Mouse (Mus musculus): ENCODE measurements around the gene Tbc1d8. TPM values are rescaled to one million over a fixed set of nuclear protein-coding genes. Genes with fewer than 3 reads are reported as not detected.

Tbc1d8 gene
- polyA plus RNA-seq, 1 experiment from 2014 or later, result 4.2 TPM

DNA sequence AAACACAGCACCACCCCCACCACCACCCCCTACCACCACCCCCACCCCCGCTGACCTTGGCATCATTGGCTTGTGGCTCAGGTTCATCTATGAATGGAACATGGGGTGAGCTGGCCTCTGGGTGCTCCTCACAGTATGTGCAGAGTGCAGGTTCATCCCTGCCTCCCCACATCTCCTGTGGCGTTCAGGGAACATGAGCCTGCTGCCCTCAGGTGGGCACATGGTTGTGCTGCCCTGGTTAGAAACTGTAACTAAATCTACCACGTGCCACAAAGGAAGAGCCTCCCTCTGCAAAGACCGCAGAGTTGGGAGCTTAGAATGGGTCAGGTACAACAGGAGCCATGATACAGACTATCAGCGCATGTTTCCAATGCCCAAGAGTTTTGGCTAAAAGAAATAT lies 135.3 kb downstream of the Tbc1d8 start:
- no peak for ATAC-seq
- H3K4me1 ChIP-seq (replicated peaks; ENCODE audit: control insufficient read depth, insufficient read depth, low read length), result no peaks in the 10 kb centered on the region
- no peaks in the 10 kb centered on the region for H3K27me3 ChIP-seq (replicated peaks; ENCODE audit: control insufficient read depth, insufficient read depth, low read length)
- TF ChIP-seq CTCF (IDR thresholded peaks at IDR 0.05; ENCODE audit: low read depth), result 0 out of 2 replicates have a peak, but pooled peaks have one; percentile 8
- WGBS, result 78% methylated on average over 5 of the region's 5 CpGs
- H3K9me3 ChIP-seq (ENCODE audit: control insufficient read depth), result no peaks in the 10 kb centered on the region
- no peak overlapping the region for H3K27ac ChIP-seq (ENCODE audit: low read depth, low read length)
- H3K4me2 ChIP-seq (replicated peaks; ENCODE audit: low read depth), result no peak overlapping the region
- H3K4me3 ChIP-seq (ENCODE audit: low read depth, low read length), result no peak overlapping the region
- no peak overlapping the region for H3K9ac ChIP-seq (ENCODE audit: low read depth, low read length)
- H3K36me3 ChIP-seq (ENCODE audit: control insufficient read depth, insufficient read depth), result peaks cover 12% of the 10 kb centered on the region; the same call in 1 of the 2 replicates

DNA sequence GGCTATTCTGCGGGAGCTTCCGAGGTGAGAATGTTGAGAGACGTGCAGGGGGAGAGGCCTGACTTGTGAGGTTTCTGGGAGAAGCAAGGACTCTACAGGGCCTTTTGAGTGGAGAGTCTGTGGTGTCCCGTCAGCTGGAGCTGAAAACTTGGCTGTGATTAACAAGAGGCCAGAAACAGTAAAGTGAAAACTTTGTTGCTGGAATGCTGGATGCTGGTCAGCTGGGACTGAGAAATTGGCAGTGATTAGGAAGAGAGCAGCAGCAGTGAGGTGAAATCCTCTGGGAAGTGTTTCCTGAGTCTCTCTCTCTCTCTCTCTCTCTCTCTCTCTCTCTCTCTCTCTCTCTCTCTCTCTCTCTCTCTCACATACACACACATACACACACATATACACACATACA lies 136.7 kb downstream of the Tbc1d8 start:
- H3K4me1 ChIP-seq (replicated peaks; ENCODE audit: control insufficient read depth, insufficient read depth, low read length), result no peaks in the 10 kb centered on the region
- no peaks in the 10 kb centered on the region for H3K9me3 ChIP-seq (ENCODE audit: control insufficient read depth)
- no peak overlapping the region for H3K4me2 ChIP-seq (replicated peaks; ENCODE audit: low read depth)
- H3K27me3 ChIP-seq (replicated peaks; ENCODE audit: control insufficient read depth, insufficient read depth, low read length), result no peaks in the 10 kb centered on the region
- H3K9ac ChIP-seq (ENCODE audit: low read depth, low read length), result no peak overlapping the region
- H3K27ac ChIP-seq (ENCODE audit: low read depth, low read length), result no peak overlapping the region
- no peak for ATAC-seq
- no peak overlapping the region for H3K4me3 ChIP-seq (ENCODE audit: low read depth, low read length)
- no peak for TF ChIP-seq CTCF (IDR thresholded peaks at IDR 0.05; ENCODE audit: low read depth)
- WGBS, result 82% methylated on average over 4 of the region's 4 CpGs
- peaks cover 12% of the 10 kb centered on the region; the same call in 1 of the 2 replicates for H3K36me3 ChIP-seq (ENCODE audit: control insufficient read depth, insufficient read depth)

DNA sequence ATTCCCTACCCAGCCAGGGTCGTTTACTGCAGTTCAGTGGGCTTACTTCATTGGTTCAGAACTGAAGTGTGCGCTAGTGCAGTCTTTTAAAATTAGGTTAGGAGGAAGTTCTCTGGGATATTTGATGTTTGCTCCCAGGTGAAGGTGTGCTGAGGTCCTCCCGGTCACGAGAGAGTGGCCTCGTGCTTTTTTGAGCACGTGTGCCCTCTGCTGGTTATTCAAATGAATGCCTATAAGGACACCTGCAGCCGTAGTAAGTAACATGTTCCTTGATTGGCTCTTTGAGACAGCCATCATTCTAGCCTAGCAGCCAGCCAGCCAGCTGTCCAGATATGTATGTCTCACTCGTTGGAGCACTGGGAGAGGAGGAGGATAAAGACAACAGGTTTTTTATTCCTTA lies 137.9 kb downstream of the Tbc1d8 start:
- H3K9me3 ChIP-seq (ENCODE audit: control insufficient read depth), result no peaks in the 10 kb centered on the region
- H3K4me2 ChIP-seq (replicated peaks; ENCODE audit: low read depth), result no peak overlapping the region
- H3K4me3 ChIP-seq (ENCODE audit: low read depth, low read length), result no peak overlapping the region
- H3K9ac ChIP-seq (ENCODE audit: low read depth, low read length), result no peak overlapping the region
- no peak overlapping the region for H3K27ac ChIP-seq (ENCODE audit: low read depth, low read length)
- WGBS, result 14% methylated on average over 8 of the region's 8 CpGs
- peak; percentile 86 for TF ChIP-seq CTCF (IDR thresholded peaks at IDR 0.05; ENCODE audit: low read depth)
- peak; percentile 61; the same call in 1 of the 2 replicates for ATAC-seq
- H3K4me1 ChIP-seq (replicated peaks; ENCODE audit: control insufficient read depth, insufficient read depth, low read length), result no peaks in the 10 kb centered on the region
- H3K36me3 ChIP-seq (ENCODE audit: control insufficient read depth, insufficient read depth), result peaks cover 7% of the 10 kb centered on the region; the same call in 1 of the 2 replicates
- H3K27me3 ChIP-seq (replicated peaks; ENCODE audit: control insufficient read depth, insufficient read depth, low read length), result no peaks in the 10 kb centered on the region

DNA sequence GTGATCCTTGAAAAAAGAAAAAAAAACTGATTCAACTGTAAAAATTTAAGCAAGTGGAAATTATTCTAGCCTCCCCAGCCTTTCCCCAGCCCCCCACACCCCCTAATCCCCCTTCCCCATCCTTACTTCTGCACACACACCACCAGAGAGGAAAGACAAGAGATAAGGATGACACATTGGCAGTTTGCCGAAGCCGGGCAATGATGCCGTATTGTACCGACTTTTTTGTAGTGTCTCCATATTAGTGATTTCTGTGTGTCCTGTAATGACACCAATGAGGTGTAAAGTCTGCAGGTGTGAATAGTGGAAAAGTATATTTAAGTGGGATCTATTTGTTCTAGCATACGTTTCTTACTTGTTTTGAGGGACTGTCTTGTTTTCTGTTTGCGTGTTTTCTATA lies 138.4 kb downstream of the Tbc1d8 start:
- no peak for ATAC-seq
- Histone ChIP-seq H3K4me3 (ENCODE audit: low read depth, low read length) (no peak overlapping the region), H3K27me3 (replicated peaks; ENCODE audit: control insufficient read depth, insufficient read depth, low read length) (no peaks in the 10 kb centered on the region), H3K27ac (ENCODE audit: low read depth, low read length) (no peak overlapping the region), H3K4me2 (replicated peaks; ENCODE audit: low read depth) (no peak overlapping the region), H3K36me3 (ENCODE audit: control insufficient read depth, insufficient read depth) (peaks cover 4% of the 10 kb centered on the region; the same call in 1 of the 2 replicates), H3K9me3 (ENCODE audit: control insufficient read depth) (no peaks in the 10 kb centered on the region), H3K4me1 (replicated peaks; ENCODE audit: control insufficient read depth, insufficient read depth, low read length) (no peaks in the 10 kb centered on the region), H3K9ac (ENCODE audit: low read depth, low read length) (no peak overlapping the region)
- WGBS, result 57% methylated on average over 6 of the region's 6 CpGs
- no peak for TF ChIP-seq CTCF (IDR thresholded peaks at IDR 0.05; ENCODE audit: low read depth)

DNA sequence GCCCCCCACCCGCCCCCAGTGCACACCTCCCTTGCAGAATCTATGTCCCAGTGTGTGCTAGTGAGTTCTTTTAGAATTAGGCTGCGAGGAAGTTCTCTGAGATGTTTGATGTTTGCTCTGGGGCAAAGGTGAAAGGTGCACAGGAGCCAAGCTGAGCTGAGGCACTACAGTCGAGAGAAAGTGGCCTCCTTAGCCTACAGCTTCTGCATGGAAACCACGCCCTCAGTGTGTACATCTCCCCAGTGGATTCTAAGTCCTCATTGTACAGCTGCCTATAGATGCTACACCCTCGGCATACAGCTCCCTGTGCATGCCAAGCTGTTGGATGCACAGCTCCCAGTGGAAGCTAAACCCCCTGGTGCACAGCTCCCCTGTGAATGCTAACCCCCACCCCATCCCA lies 139.1 kb downstream of the Tbc1d8 start:
- Histone ChIP-seq H3K27me3 (replicated peaks; ENCODE audit: control insufficient read depth, insufficient read depth, low read length) (no peaks in the 10 kb centered on the region), H3K9me3 (ENCODE audit: control insufficient read depth) (no peaks in the 10 kb centered on the region), H3K4me3 (ENCODE audit: low read depth, low read length) (no peak overlapping the region), H3K36me3 (ENCODE audit: control insufficient read depth, insufficient read depth) (peaks cover 3% of the 10 kb centered on the region), H3K4me2 (replicated peaks; ENCODE audit: low read depth) (no peak overlapping the region), H3K9ac (ENCODE audit: low read depth, low read length) (no peak overlapping the region), H3K27ac (ENCODE audit: low read depth, low read length) (no peak overlapping the region), H3K4me1 (replicated peaks; ENCODE audit: control insufficient read depth, insufficient read depth, low read length) (no peaks in the 10 kb centered on the region)
- WGBS, result 26% methylated on average over 5 of the region's 5 CpGs
- peak; percentile 50; the same call in 1 of the 2 replicates for ATAC-seq
- TF ChIP-seq CTCF (IDR thresholded peaks at IDR 0.05; ENCODE audit: low read depth), result no peak

DNA sequence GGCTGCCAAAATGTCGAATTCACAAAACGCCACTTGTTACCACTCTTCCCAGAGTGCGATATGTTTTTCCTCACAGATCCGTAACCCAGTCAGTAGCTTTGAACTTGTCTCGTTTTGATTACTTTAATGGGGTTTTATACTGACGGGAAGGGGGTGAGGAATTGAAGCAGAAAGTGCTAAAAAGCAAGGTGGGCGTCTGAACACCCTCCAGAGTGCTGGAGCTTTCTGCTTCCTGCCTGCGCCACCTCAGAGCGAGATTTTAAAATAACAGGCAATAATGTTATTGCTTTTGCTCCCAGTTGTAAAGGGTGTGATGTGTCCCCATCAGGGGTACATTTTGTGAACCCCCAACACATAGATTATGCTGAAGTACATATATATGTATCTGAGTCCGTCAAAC lies 139.7 kb downstream of the Tbc1d8 start:
- no peaks in the 10 kb centered on the region for H3K27me3 ChIP-seq (replicated peaks; ENCODE audit: control insufficient read depth, insufficient read depth, low read length)
- H3K9me3 ChIP-seq (ENCODE audit: control insufficient read depth), result no peaks in the 10 kb centered on the region
- no peak for TF ChIP-seq CTCF (IDR thresholded peaks at IDR 0.05; ENCODE audit: low read depth)
- no peak for ATAC-seq
- H3K27ac ChIP-seq (ENCODE audit: low read depth, low read length), result no peak overlapping the region
- H3K4me2 ChIP-seq (replicated peaks; ENCODE audit: low read depth), result no peak overlapping the region
- WGBS, result 81% methylated on average over 10 of the region's 10 CpGs
- peaks cover 7% of the 10 kb centered on the region for H3K36me3 ChIP-seq (ENCODE audit: control insufficient read depth, insufficient read depth)
- H3K4me1 ChIP-seq (replicated peaks; ENCODE audit: control insufficient read depth, insufficient read depth, low read length), result no peaks in the 10 kb centered on the region
- no peak overlapping the region for H3K4me3 ChIP-seq (ENCODE audit: low read depth, low read length)
- no peak overlapping the region for H3K9ac ChIP-seq (ENCODE audit: low read depth, low read length)

DNA sequence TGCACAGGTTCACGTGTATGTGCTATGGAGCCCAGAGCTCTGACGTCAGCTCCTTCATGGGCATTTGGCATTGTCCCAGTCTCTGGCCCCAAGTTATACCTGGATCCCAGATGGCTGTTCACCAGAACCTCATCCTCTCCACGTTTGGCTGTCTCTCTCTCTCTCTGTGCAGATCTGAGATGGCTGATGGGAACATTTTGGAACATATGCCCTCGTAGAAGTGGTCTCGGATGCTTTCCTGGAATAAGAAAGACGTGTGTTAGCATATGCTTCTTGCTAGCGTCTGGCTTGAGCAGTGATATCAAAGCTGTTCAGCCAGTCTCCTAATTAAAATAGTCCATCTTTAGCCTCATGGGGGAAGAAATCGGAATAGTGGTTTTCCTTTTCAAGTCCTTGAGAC lies 141.8 kb downstream of the Tbc1d8 start:
- no peaks in the 10 kb centered on the region for H3K9me3 ChIP-seq (ENCODE audit: control insufficient read depth)
- peaks cover 7% of the 10 kb centered on the region for H3K36me3 ChIP-seq (ENCODE audit: control insufficient read depth, insufficient read depth)
- H3K27me3 ChIP-seq (replicated peaks; ENCODE audit: control insufficient read depth, insufficient read depth, low read length), result no peaks in the 10 kb centered on the region
- no peak overlapping the region for H3K27ac ChIP-seq (ENCODE audit: low read depth, low read length)
- 90% methylated on average over 8 of the region's 8 CpGs for WGBS
- no peak for TF ChIP-seq CTCF (IDR thresholded peaks at IDR 0.05; ENCODE audit: low read depth)
- H3K9ac ChIP-seq (ENCODE audit: low read depth, low read length), result no peak overlapping the region
- no peak overlapping the region for H3K4me2 ChIP-seq (replicated peaks; ENCODE audit: low read depth)
- ATAC-seq, result no peak
- no peak overlapping the region for H3K4me3 ChIP-seq (ENCODE audit: low read depth, low read length)
- no peaks in the 10 kb centered on the region for H3K4me1 ChIP-seq (replicated peaks; ENCODE audit: control insufficient read depth, insufficient read depth, low read length)
